Mouse (Mus musculus) heart, adult 2 months (tissue): ENCODE data around the gene Pcdh7.

Experiments
- CTCF ChIP-seq: fragments of 200-600 bp; IDR thresholded peaks from 2 replicates; pipeline ENCODE4 v1.8.1; 2022; ENCODE audit warnings: antibody characterized with exemption, mild to moderate bottlenecking, moderate library complexity
- POLR2A ChIP-seq: fragments of 200-500 bp; IDR thresholded peaks from 2 replicates; pipeline ENCODE4 v1.6.1; 2011; ENCODE audit warnings: mild to moderate bottlenecking, low read depth, low read length, control low read depth; ENCODE audit not compliant: insufficient read depth

- TF ChIP-seq POLR2A: no peak
- no peak for TF ChIP-seq CTCF
These were observed 47.6 kb downstream of the Pcdh7 start for GRCm38 (mm10) chr5:57765356-57765755.
